Mouse (Mus musculus): ENCODE measurements around the gene Calcoco1.

DNA sequence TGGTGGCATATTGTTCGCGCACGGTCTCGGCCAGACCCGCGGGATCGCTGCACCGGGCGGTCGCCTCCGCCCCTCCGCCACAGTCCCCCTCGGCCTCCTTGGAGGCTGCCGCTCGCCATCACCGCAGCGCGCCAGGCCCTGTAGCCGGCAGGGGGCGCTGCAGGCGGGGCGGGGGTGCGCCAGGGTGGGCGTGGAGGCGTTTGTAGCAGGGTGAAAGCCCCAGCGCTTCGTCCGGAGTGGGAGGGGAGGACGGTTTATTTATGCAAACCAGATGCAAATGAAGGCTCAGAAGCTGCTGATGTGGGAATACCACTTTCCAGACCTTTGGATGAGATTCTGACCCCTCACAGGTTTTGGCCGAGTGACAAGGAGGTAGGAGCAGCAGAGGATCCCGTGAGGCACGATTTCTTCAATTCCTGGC is 29.0 kb downstream of the Calcoco1 start:
- TF ChIP-seq POLR2AphosphoS2 (IDR thresholded peaks at IDR 0.05; ENCODE audit: insufficient read length, low read depth) = no peak
- TF ChIP-seq POLR2A (IDR thresholded peaks at IDR 0.05; ENCODE audit: insufficient read length, low read depth) = no peak
- TF ChIP-seq E2F4 (IDR thresholded peaks at IDR 0.05; ENCODE audit: insufficient read depth) = no peak
- no peak for TF ChIP-seq MAX (IDR thresholded peaks at IDR 0.05; ENCODE audit: low read depth)
- no peak for TF ChIP-seq TCF3 (IDR thresholded peaks at IDR 0.05; ENCODE audit: insufficient read length, low read depth)
- TF ChIP-seq MYOG (IDR thresholded peaks at IDR 0.05; ENCODE audit: control insufficient read depth in 1 of 3, insufficient read depth in 1 of 3, insufficient read length in 2 of 3, low read depth in 2 of 3) = peak in 1 of 3 experiments; percentile 4
- TF ChIP-seq CEBPB (IDR thresholded peaks at IDR 0.05; ENCODE audit: insufficient read depth, poor library complexity, severe bottlenecking) = no peak
- peak in 1 of 3 experiments; percentile 17 for TF ChIP-seq MYOD1 (IDR thresholded peaks at IDR 0.05; ENCODE audit: control insufficient read depth in 1 of 3, insufficient read length in 2 of 3, low read depth in 2 of 3)
